Mouse (Mus musculus): ENCODE results near the gene Cbln4. TPM values are rescaled to one million over a fixed set of nuclear protein-coding genes. Genes with fewer than 3 reads are reported as not detected.

Gene Cbln4
- total RNA-seq, 1 experiment from 2014 or later, result not detected

DNA sequence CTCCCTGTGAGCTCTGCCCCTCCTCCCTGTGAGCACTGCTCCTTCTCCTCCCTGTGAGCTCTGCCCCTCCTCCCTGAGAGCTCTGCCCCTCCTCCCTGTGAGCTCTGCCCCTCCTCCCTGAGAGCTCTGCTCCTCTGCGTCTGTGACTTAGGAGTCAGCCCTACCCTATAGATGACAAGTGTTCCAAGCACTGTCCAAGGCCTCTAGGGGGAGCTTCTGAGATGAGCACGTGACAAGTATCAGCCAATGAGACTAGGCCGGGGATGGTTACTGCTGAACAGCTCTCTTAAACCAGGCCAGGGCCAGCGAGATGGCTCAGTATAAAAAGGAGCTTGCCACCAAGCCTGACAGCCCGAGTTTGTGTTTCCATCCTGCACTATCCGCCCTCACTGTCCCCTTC is 48.4 kb downstream of the Cbln4 start:
- ATAC-seq (replicated peaks in 1 of 2; ENCODE audit: insufficient read depth in 1 of 2, low FRiP score in 2 of 2, low TSS enrichment in 1 of 2, low read depth in 1 of 2, poor library complexity in 2 of 2, severe bottlenecking in 2 of 2), result no peak

DNA sequence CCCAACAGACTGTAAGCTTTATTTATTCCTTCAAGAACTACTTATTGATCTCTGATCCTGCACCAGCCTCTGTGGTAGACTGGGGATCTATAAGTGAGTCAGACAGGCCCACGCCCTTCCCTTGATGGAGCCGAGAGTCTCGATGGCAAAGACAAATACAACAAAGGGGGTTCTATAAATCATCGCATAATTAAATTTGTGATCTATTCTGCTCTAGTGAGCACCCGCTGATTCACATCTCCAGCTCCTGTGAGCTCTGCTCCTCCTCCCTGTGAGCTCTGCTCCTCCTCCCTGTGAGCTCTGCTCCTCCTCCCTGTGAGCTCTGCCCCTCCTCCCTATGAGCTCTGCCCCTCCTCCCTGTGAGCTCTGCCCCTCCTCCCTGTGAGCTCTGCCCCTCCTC is 49.0 kb downstream of the Cbln4 start:
- ATAC-seq (replicated peaks in 1 of 2; ENCODE audit: insufficient read depth in 1 of 2, low FRiP score in 2 of 2, low TSS enrichment in 1 of 2, low read depth in 1 of 2, poor library complexity in 2 of 2, severe bottlenecking in 2 of 2), result no peak

DNA sequence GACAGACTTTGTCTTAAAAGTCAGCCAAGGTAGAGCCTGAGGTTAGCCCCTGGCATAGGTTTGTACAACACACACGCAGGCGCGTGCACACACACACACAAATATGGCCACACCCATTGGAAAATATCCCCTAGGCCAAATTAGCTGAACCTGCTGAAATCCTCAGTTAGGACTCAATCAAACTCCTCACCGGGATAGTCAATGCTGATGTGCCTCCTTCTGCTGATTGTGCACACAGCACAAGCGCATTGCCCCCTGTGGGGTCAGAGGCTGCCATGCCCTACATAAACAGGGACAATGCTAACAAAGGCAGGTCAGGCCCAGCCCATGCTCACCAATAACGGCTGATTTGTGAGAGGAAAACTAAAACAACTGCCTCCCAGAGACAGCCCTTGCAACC is 56.6 kb downstream of the Cbln4 start:
- ATAC-seq (replicated peaks in 1 of 2; ENCODE audit: insufficient read depth in 1 of 2, low FRiP score in 2 of 2, low TSS enrichment in 1 of 2, low read depth in 1 of 2, poor library complexity in 2 of 2, severe bottlenecking in 2 of 2), result no peak

Other genes starting within 250 kb of the Cbln4 start
- not detected in 2 replicates for gene Mc3r, start 205.0 kb upstream of the Cbln4 start, total RNA-seq (2017)